In genomic region chr2:72777330-72777729, GRCm38 (mm10) we compare ENCODE assay signal across 9 mouse cellular contexts.
DNase-seq lines count a peak whose midpoint lies in the region; ATAC-seq and TF ChIP-seq lines count a peak whose summit lies in the region.
"Had no signal": no experiment of that assay in that cellular context is flagged by ENCODE, and none has a peak within 500 bp of the region (broad histone marks: within the 10 kb centered on the region; RNA-seq: fewer than 3 reads in every experiment).

No protein-coding gene starts in this region.

- H3K4me3 ChIP-seq in gastrocnemius, adult 2 months, result no peak overlapping the region
- no peak overlapping the region for H3K4me3 ChIP-seq in midbrain, embryonic 14.5 days (replicated peaks; ENCODE audit: low read depth, low read length)
- no peak overlapping the region for H3K4me3 ChIP-seq in midbrain, embryonic 11.5 days (ENCODE audit: low read depth, low read length)
- no peak overlapping the region for H3K4me3 ChIP-seq in embryonic facial prominence, embryonic 11.5 days (ENCODE audit: low read depth, low read length)
- H3K4me3 ChIP-seq: midbrain, embryonic 12.5 days had no signal

- peaks cover 8% of the 10 kb centered on the region for H3K4me1 ChIP-seq in midbrain, embryonic 14.5 days (ENCODE audit: control insufficient read depth, insufficient read depth, low read length)
- H3K4me1 ChIP-seq in midbrain, embryonic 11.5 days (ENCODE audit: control insufficient read depth, insufficient read depth, low read length), result peaks cover 3% of the 10 kb centered on the region; the same call in 1 of the 2 replicates
- H3K4me1 ChIP-seq in embryonic facial prominence, embryonic 11.5 days (ENCODE audit: control insufficient read depth, insufficient read depth, low read length), result no peaks in the 10 kb centered on the region

- intact Hi-C loops in gastrocnemius, adult 2 months (cut with DNase I), result no loop called here
- intact Hi-C loops in gastrocnemius, postnatal 14 days (cut with DNase I; ENCODE audit: low total_unique reads), result no loop called here

- no peak for DNase-seq in gastrocnemius, adult 2 months
- no peak for DNase-seq in gastrocnemius, postnatal 10 days
- peak; percentile 40 for DNase-seq in midbrain, embryonic 14.5 days
- DNase-seq in midbrain, embryonic 11.5 days (ENCODE audit: low spot score, missing footprints), result no peak
- peak; percentile 55 for DNase-seq in embryonic facial prominence, embryonic 11.5 days (ENCODE audit: low spot score)
- peak; percentile 63 for DNase-seq in thymus, postnatal 4 days
- no peak for DNase-seq in neural tube, embryonic 10.5 days (ENCODE audit: extremely low spot score, low spot score)
- no peak for DNase-seq in gastrocnemius, postnatal 14 days

- H3K36me3 ChIP-seq in midbrain, embryonic 14.5 days (ENCODE audit: control insufficient read depth, insufficient read depth, low read length), result no peaks in the 10 kb centered on the region
- no peaks in the 10 kb centered on the region for H3K36me3 ChIP-seq in midbrain, embryonic 11.5 days (ENCODE audit: control insufficient read depth, insufficient read depth, low read length)
- H3K36me3 ChIP-seq in embryonic facial prominence, embryonic 11.5 days (replicated peaks; ENCODE audit: control insufficient read depth, insufficient read depth, low read depth, low read length), result no peaks in the 10 kb centered on the region
- H3K36me3 ChIP-seq: midbrain, embryonic 12.5 days had no signal

- H3K27ac ChIP-seq in gastrocnemius, adult 2 months, result no peak overlapping the region
- H3K27ac ChIP-seq in midbrain, embryonic 14.5 days (replicated peaks; ENCODE audit: low read depth, low read length), result no peak overlapping the region
- no peak overlapping the region for H3K27ac ChIP-seq in midbrain, embryonic 11.5 days (ENCODE audit: low read depth, low read length)
- no peak overlapping the region for H3K27ac ChIP-seq in embryonic facial prominence, embryonic 11.5 days (replicated peaks; ENCODE audit: low read depth, low read length)
- H3K27ac ChIP-seq: midbrain, embryonic 12.5 days had no signal

- no peaks in the 10 kb centered on the region for H3K9me3 ChIP-seq in midbrain, embryonic 14.5 days (ENCODE audit: control insufficient read depth, low read length)
- H3K9me3 ChIP-seq in midbrain, embryonic 11.5 days (ENCODE audit: control insufficient read depth, low read length), result no peaks in the 10 kb centered on the region
- no peaks in the 10 kb centered on the region for H3K9me3 ChIP-seq in embryonic facial prominence, embryonic 11.5 days (replicated peaks; ENCODE audit: control insufficient read depth, low read length)
- H3K9me3 ChIP-seq: midbrain, embryonic 12.5 days had no signal

- no peak overlapping the region for H3K9ac ChIP-seq in midbrain, embryonic 14.5 days (replicated peaks; ENCODE audit: low read length)
- H3K9ac ChIP-seq in midbrain, embryonic 11.5 days (ENCODE audit: low read length), result no peak overlapping the region
- H3K9ac ChIP-seq in embryonic facial prominence, embryonic 11.5 days (replicated peaks; ENCODE audit: low read length), result no peak overlapping the region
- H3K9ac ChIP-seq: midbrain, embryonic 12.5 days had no signal

- TF ChIP-seq CTCF in gastrocnemius, adult 2 months (IDR thresholded peaks at IDR 0.05), result peak; percentile 54

- 45% methylated on average over 3 of the region's 3 CpGs for WGBS in midbrain, embryonic 14.5 days
- WGBS in midbrain, embryonic 11.5 days, result 48% methylated on average over 3 of the region's 3 CpGs
- 42% methylated on average over 3 of the region's 3 CpGs for WGBS in embryonic facial prominence, embryonic 11.5 days

- no peak overlapping the region for H3K4me2 ChIP-seq in midbrain, embryonic 14.5 days (ENCODE audit: low read length)
- H3K4me2 ChIP-seq in midbrain, embryonic 11.5 days, result no peak overlapping the region
- H3K4me2 ChIP-seq in embryonic facial prominence, embryonic 11.5 days (ENCODE audit: low read depth, low read length), result no peak overlapping the region
- H3K4me2 ChIP-seq: midbrain, embryonic 12.5 days had no signal

- H3K27me3 ChIP-seq in midbrain, embryonic 14.5 days (ENCODE audit: control insufficient read depth, insufficient read depth, low read length), result no peaks in the 10 kb centered on the region
- no peaks in the 10 kb centered on the region for H3K27me3 ChIP-seq in midbrain, embryonic 11.5 days (ENCODE audit: control insufficient read depth, insufficient read depth, low read length)
- H3K27me3 ChIP-seq in embryonic facial prominence, embryonic 11.5 days (ENCODE audit: control insufficient read depth, insufficient read depth, low read length), result no peaks in the 10 kb centered on the region
- H3K27me3 ChIP-seq: midbrain, embryonic 12.5 days had no signal

- ATAC-seq in midbrain, embryonic 14.5 days (ENCODE audit: low FRiP score, low TSS enrichment), result no peak
- no peak for ATAC-seq in midbrain, embryonic 11.5 days (ENCODE audit: low FRiP score)
- ATAC-seq in embryonic facial prominence, embryonic 11.5 days (replicated peaks; ENCODE audit: insufficient number of reproducible peaks, low FRiP score, low TSS enrichment, low read depth), result no peak

Comparison
In these comparisons a context has a peak if more than half of its experiments do, and no peak if none do; other contexts are left out.
1. DNase-seq: peak in midbrain, embryonic 14.5 days (single experiment), embryonic facial prominence, embryonic 11.5 days (single experiment) and thymus, postnatal 4 days (single experiment); none in gastrocnemius, adult 2 months (single experiment), gastrocnemius, postnatal 10 days (single experiment), midbrain, embryonic 11.5 days (single experiment), neural tube, embryonic 10.5 days (single experiment) and gastrocnemius, postnatal 14 days (single experiment).